Mouse (Mus musculus): Measurements from ENCODE around the gene Lasp1. TPM values are rescaled to one million over a fixed set of nuclear protein-coding genes. Genes with fewer than 3 reads are reported as not detected.
A peak's percentile ranks its signal among the peaks of the same experiment; 100 is the strongest.

The Lasp1 gene
- 10 to 100 TPM; 82.0 to 99.0 TPM for total RNA-seq (2021)
- long read RNA-seq, experiment 1, transcript Lasp1-201 (7 exons, 3,540 nt), result major isoform, 67 of 111 reads
- long read RNA-seq, experiment 1, transcript Lasp1-205 (3 exons, 758 nt), result minor isoform, 15 of 111 reads
- long read RNA-seq, experiment 1, partial matches to known transcripts, result 6 of 111 reads
- long read RNA-seq, experiment 1, other reads (novel, unspliced or antisense), result 22 of 111 reads
- long read RNA-seq, experiment 2, transcript Lasp1-205 (3 exons, 758 nt), result minor isoform, 13 of 138 reads
- long read RNA-seq, experiment 2, transcript Lasp1-201 (7 exons, 3,540 nt), result major isoform, 93 of 138 reads
- long read RNA-seq, experiment 2, partial matches to known transcripts, result 9 of 138 reads
- long read RNA-seq, experiment 2, other reads (novel, unspliced or antisense), result 23 of 138 reads

DNA sequence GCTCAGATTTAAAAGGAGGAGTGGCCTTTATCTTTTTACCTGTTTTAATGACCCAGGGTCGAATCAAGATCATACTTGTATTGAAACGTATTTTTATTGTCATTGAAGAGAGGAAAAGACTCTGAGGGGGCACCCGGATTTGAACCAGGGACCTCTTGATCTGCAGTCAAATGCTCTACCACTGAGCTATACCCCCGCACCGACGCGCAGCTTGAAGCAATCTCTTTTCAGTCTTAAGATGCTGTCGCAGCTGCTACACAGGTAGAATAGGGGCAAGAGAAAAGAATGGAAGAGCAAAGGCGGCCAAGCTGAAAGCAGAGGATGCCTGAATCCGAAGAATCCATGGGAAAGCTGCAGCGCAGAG is at the start of gene Lasp1:
Gene Lasp1, plus strand, starts transcription at position 219 of the 364 bp plus-strand sequence.
- peak; percentile 61 to 77 for DNase-seq (ENCODE audit: low spot score in 2 of 2)

- DNase-seq (ENCODE audit: low spot score in 2 of 2), result no peak
Measured at GRCm38 (mm10) chr11:97753277-97753676, 45.5 kb upstream of the Lasp1 start.

- no peak for DNase-seq (ENCODE audit: low spot score in 2 of 2)
Measured at GRCm38 (mm10) chr11:97758125-97758524, 40.7 kb upstream of the Lasp1 start.

- DNase-seq (ENCODE audit: low spot score in 2 of 2), result no peak
Measured at GRCm38 (mm10) chr11:97758942-97759341, 39.9 kb upstream of the Lasp1 start.

- no peak for DNase-seq (ENCODE audit: low spot score in 2 of 2)
Measured at GRCm38 (mm10) chr11:97761638-97762037, 37.2 kb upstream of the Lasp1 start.

- DNase-seq (ENCODE audit: low spot score in 2 of 2), result peak; percentile 85 to 93
Measured at GRCm38 (mm10) chr11:97766154-97766881, 32.5 kb upstream of the Lasp1 start, which contains the start of gene Cwc25. TSS of gene Cwc25 (minus strand) at chr11:97766556.

DNA sequence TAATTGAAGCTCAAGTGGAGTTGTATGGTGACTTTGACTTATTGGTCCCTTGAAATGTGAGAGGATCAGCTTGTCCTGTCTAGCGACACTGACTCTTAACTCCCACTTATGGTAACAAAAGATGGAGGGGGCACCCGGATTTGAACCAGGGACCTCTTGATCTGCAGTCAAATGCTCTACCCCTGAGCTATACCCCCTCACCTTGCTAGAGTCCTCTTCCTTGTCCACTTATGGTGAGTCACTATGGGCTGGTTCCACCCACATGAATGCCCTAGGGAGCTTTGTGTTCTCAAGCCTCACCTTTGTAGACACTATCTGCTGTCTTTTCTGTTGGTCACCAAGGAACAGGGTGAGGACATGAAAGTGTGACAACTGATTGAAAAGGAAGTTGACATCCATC is 29.1 kb upstream of the Lasp1 start:
- no peak for DNase-seq (ENCODE audit: low spot score in 2 of 2)

DNA sequence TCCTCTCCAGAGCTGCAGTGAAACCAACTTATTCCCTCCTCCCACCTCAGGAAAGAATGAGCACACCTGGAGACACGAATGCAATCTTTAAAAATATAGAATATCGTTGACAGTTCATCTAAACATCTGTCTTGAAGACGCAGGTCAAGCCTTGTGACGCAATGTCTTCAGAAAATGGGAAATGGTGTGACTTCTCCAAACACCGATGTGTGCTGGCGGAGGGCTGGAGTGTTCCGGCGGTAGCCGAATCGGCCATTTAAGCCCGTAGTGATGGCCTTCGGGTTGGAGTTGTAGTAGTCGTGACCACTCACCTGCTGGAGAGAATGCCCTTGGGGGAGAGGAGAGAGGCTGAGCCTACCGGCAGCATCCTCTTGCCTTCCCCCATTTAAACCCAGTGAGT is 27.4 kb upstream of the Lasp1 start:
- no peak for DNase-seq (ENCODE audit: low spot score in 2 of 2)

DNA sequence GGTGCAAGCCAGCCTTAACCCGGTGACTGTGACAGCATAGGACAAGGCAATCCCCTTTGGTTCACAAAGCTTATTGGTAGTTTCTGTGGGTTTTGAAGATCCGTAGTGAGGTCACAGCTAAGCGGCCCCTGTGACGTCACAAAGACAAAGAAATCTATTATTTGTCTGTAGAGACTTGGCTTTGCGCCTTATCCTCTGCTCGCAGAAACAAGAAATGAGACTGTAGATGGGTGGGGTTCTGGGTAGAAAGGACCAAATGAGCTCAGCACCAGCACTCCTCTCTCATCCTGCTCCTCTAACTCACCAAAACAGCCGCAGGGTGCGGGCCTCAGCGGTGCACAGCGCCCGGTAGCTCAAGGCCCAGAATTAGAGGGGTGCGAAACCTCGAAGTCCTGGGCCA is 23.6 kb upstream of the Lasp1 start:
- DNase-seq (ENCODE audit: low spot score in 2 of 2), result no peak

DNA sequence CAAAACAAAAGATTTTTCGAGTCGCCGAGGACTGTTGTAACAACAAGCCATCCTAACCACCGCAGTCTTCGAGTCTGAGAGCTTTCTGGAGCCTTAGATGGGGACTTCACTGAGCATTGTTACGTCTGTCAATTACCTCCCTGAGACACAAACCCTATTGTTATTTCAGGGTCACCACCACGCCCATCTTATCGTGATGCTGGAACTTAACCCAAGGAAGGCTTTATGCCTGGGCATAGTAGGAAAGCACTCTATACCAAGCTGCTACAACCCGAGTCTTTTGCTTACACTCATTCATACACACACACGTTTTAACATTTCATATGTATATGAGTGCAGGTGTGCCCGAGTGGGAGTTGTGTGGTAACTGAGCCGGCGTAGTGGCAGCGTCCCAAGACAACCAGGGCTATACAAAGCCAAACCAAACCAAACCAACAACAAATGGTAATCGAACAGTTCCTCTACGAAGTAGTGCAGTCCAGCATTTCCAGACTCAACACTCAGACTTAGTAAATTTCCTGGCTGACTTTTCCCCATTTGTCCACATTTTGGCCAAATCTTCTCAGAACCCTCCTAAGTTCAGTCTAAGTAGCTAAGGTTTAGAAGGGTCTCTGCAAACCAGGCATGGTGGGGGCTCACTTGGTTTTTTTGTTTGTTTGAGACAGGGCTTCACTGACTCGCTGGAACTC is 22.8 kb upstream of the Lasp1 start, which contains the start of gene 1700001P01Rik:
Gene 1700001P01Rik, minus strand, starts transcription at position 111 of the 689 bp plus-strand sequence.
- no peak for DNase-seq (ENCODE audit: low spot score in 2 of 2)

GRCm38 (mm10) chr11:97776497-97777128 is 22.2 kb upstream of the Lasp1 start:
- DNase-seq (ENCODE audit: low spot score in 2 of 2), result no peak

- DNase-seq (ENCODE audit: low spot score in 2 of 2), result no peak
Measured at GRCm38 (mm10) chr11:97777129-97777529, 21.7 kb upstream of the Lasp1 start.

DNA sequence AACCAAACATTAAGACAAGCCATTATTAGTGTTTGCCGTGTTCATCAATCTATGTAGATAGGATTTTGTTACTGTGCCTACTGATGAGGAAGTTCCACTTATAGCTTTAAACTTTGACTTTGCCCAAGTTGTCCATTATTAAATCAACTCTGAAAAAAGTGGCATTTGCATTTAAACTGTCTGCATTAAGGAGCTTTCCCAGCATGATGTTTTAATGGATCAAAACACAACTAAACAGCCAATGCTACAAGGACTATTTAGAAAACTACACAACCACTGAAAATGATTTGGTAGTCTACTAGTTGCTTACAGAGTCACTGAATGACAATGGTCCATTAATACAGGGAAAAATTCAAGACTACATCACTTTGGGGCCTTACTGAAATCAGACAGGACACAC is 19.9 kb upstream of the Lasp1 start:
- no peak for DNase-seq (ENCODE audit: low spot score in 2 of 2)

DNA sequence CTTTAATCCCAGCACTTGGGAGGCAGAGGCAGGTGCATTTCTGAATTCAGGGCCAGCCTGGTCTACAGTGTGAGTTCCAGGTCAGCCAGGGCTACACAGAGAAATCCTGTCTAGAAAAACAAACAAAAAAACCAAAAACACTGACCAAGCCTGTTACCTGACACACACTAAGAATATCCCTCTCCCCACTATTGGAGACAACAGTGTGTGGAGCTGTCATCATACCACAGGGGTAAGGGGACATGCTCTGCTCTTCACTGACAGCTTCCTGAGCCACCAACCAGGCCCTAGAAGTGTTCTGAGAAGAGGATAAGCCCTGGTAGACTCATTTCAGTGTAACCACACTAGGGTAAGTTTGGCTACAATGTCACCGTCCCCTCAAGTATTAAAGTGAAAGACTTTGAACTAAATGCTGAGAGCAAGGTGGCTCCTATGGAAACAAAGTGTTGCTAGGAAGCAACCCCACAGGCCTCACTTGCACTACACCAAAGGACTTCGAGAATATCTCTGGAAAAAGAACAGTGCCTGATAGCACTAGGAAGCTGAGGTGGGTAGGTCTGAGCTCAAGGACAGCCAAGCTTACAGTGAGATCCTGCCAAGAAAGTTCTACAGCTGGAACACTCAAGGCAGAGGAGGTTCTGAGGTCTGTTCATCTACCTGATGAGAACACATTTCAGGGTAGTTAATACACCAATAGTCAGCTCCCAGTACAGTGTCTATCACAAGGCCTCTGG is 18.7 kb upstream of the Lasp1 start:
- no peak for DNase-seq (ENCODE audit: low spot score in 2 of 2)

GRCm38 (mm10) chr11:97781478-97781831 is 17.3 kb upstream of the Lasp1 start:
- DNase-seq (ENCODE audit: low spot score in 2 of 2), result no peak

DNA sequence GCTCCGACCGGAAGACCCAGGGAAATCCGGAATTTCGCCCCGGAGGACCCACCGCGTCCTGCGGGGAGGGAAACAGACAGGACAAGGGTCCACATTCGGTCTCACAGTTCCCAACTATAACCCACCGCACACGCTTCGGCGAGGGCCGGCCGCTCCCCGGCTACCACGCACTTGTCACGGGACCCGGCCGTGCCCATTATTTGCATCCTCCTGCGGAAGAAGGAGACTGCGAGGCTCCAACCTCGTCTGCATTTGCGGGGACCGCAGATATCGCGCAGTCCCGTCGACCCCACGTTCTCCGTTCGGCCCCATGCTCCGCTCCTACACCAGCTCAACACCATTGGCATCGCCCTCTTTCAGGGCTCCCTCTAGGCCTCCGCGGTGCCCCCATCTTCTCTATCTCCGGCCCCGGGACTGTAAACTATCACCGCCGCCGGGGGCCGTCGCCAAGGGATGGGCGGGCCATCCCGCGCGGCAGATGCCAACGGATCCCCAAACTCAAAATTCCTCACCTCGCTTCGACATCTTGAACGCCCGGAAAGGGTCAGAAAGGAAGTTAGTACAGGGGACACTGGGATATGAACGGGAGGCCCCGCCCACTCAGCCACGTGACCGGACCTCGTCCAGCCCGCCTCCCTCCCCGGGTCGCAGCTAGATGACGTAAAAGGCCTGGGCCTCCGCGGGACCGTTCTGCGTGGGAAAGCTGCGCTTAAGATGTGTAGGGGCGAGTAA is 16.8 kb upstream of the Lasp1 start, which contains the start of gene Rpl23:
Gene Rpl23, minus strand, starts transcription at position 606 of the 732 bp plus-strand sequence.
- peak; percentile 99 to 100 for DNase-seq (ENCODE audit: low spot score in 2 of 2)

DNA sequence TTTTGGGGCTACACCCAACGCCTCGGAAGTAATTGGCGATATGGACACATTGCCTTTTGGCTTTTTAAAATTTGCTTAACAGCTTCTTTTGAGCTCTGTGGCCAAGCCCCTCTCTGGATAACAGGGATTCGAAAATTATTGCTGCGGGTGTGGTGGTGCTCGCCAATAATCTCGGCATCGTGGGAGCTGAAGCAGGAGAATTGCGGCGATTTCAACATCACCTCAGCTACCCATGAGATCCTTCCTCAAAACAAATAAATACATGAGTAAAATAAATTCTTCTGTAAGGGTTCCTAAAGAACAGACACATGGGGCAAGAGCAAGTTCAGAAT is 16.3 kb upstream of the Lasp1 start:
- DNase-seq (ENCODE audit: low spot score in 2 of 2), result no peak

- DNase-seq (ENCODE audit: low spot score in 2 of 2), result no peak
Measured at GRCm38 (mm10) chr11:97787961-97788360, 10.8 kb upstream of the Lasp1 start.

DNA sequence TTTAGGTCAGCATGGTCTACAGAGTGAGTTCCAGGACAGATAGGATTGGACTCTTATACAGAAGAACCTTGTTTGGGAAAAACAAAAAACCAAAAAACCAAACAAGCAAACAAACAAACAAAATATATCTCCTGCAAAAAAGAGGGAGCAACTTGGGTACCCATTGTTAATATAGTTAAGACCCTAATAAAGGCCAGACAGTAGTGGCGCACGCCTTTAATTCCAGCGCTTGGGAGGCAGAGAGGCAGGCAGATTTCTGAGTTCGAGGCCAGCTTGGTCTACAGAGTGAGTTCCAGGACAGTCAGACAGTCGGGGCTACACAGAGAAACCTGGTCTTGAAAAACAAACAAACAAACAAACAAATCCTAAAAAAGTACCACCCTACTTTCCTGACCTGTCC is 9.1 kb upstream of the Lasp1 start:
- DNase-seq (ENCODE audit: low spot score in 2 of 2), result no peak
